Mouse (Mus musculus): Measurements from ENCODE around the gene Marcksl1.
"Not testable (repeated sequence)": the region's sequence is repeated elsewhere in the genome, so short reads cannot be mapped to it uniquely, and the experiment has no call there.

Marcksl1 gene

DNA sequence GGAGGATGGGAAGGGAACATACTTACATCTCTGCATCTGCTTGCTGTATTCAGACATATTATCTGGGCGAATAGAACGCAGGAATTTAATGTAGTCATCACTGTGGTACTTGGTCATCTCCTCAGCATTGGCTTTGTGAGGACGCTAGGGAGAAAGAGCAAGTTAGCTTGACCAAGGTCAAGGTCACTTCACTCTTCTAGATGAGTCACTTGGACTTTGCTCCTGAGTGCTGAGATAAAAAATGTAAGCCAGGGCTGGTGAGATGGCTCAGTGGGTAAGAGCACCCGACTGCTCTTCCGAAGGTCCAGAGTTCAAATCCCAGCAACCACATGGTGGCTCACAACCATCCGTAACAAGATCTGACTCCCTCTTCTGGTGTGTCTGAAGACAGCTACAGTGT, 15.5 kb downstream of the Marcksl1 start:
- H3K36me3 ChIP-seq (ENCODE audit: control insufficient read depth, insufficient read depth, low read length, poor library complexity, severe bottlenecking); DNase-seq (ENCODE audit: low read depth, low spot score); H3K27me3 ChIP-seq (ENCODE audit: control insufficient read depth, insufficient read depth, low read length, poor library complexity, severe bottlenecking): not testable (repeated sequence)

- H3K27me3 ChIP-seq (ENCODE audit: control insufficient read depth, insufficient read depth, low read length, poor library complexity, severe bottlenecking), result no peaks in the 10 kb centered on the region
- H3K36me3 ChIP-seq (ENCODE audit: control insufficient read depth, insufficient read depth, low read length, poor library complexity, severe bottlenecking), result peaks cover 2% of the 10 kb centered on the region; the same call in 1 of the 2 replicates
- peak; percentile 67 for DNase-seq (ENCODE audit: low read depth, low spot score)
Observed at GRCm38 (mm10) chr4:129540012-129540411, 26.6 kb downstream of the Marcksl1 start.

DNA sequence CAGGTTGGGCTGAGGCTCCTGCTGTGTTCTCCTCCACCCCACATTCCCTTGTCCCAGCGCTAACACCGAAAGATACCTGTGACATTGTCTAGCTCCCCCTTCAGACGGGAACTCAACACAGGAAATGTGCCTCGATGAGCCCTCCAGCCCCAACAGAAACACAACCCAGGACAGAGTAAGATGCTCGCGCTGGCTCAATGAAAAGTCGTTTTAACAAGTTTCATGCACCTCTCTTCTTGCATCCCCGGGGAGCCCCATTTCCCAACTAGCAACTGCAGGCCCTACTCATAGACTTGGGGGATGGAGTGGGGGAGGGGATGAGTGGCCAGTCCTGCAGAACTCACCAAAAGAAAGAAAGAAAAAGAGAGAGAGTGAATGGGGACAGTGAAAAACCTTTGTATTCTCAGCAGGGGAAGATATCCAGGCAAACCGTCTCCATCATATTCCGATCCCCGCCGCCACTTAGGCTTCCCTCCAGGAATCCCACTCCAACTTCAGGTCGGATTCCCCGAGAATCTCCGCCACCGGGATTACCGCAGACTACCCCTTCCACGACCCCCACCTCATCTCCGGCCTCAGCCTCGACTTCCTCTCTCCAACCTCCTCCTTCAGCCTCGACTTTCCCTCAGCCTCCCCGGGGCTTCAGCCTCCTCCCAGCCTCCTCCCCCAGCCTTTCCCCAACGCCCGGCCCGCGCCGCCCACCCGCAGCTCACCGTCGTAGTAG, 28.6 kb downstream of the Marcksl1 start:
- peaks cover 2% of the 10 kb centered on the region; the same call in 1 of the 2 replicates for H3K36me3 ChIP-seq (ENCODE audit: control insufficient read depth, insufficient read depth, low read length, poor library complexity, severe bottlenecking)
- no peaks in the 10 kb centered on the region for H3K27me3 ChIP-seq (ENCODE audit: control insufficient read depth, insufficient read depth, low read length, poor library complexity, severe bottlenecking)
- DNase-seq (ENCODE audit: low read depth, low spot score), result peak; percentile 51

GRCm38 (mm10) chr4:129542592-129543141, 29.3 kb downstream of the Marcksl1 start, which contains the start of gene Hdac1:
Hdac1 (minus strand) TSS chr4:129542713.
- H3K36me3 ChIP-seq (ENCODE audit: control insufficient read depth, insufficient read depth, low read length, poor library complexity, severe bottlenecking), result peaks cover 2% of the 10 kb centered on the region; the same call in 1 of the 2 replicates
- DNase-seq (ENCODE audit: low read depth, low spot score), result peak; percentile 97
- H3K27me3 ChIP-seq (ENCODE audit: control insufficient read depth, insufficient read depth, low read length, poor library complexity, severe bottlenecking), result no peaks in the 10 kb centered on the region

DNA sequence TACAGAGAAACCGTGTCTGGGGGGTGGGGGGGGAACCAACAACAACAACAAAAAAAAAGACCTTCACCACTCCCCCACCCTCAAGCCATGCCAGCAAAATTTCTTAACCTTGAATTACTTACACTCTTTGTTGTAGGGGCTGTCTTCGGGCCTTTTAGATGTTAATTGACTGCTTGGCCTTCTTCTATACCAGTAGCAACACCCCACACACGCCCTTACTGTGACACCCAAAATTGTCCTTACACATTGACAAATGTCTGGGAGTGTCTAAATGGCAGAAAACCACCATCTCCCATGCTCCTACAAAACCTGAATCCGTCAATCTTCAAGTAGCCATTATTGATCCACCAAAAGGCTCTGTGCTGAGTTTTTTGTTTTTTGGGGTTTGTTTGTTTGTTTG, 30.7 kb downstream of the Marcksl1 start:
- Histone ChIP-seq H3K36me3 (ENCODE audit: control insufficient read depth, insufficient read depth, low read length, poor library complexity, severe bottlenecking) (peaks cover 2% of the 10 kb centered on the region; the same call in 1 of the 2 replicates), H3K27me3 (ENCODE audit: control insufficient read depth, insufficient read depth, low read length, poor library complexity, severe bottlenecking) (no peaks in the 10 kb centered on the region)
- no peak for DNase-seq (ENCODE audit: low read depth, low spot score)

DNA sequence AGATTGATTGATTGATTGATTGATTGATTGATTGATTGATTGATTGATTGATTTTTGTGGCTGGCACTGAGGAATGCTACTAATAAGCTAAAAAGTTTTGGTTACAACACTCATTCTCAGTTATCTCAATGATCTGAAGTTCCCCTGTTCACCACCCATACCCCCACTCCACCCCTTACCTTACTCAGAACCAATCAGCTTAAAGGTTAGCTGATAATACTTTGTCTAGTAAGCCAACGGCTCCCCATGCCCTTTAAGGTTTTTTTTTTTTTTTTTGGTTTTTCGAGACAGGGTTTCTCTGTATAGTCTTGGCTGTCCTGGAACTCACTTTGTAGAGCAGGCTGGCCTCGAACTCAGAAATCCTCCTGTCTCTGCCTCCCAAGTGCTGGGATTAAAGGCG, 34.2 kb downstream of the Marcksl1 start:
- H3K36me3 ChIP-seq (ENCODE audit: control insufficient read depth, insufficient read depth, low read length, poor library complexity, severe bottlenecking); DNase-seq (ENCODE audit: low read depth, low spot score); H3K27me3 ChIP-seq (ENCODE audit: control insufficient read depth, insufficient read depth, low read length, poor library complexity, severe bottlenecking): not testable (repeated sequence)

DNA sequence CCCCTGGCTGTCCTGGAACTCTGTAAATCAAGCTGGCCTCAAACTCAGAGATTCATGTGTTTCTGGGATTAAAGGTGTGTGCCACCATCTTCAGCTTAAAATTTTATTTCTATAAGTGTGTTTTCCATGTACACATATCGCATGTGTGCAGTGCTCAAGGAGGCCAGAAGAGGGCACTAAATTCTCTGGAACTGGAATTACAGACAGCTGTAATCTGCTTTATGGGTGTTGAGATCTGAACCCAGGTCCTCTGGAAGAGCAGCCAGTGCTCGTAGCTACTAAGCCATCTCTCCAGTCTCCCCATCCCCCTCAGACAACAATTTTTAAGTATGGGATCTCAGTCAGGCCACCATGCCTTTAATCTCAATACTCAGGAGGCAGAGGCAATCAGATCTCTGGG, 35.9 kb downstream of the Marcksl1 start:
- Histone ChIP-seq H3K27me3 (ENCODE audit: control insufficient read depth, insufficient read depth, low read length, poor library complexity, severe bottlenecking) (no peaks in the 10 kb centered on the region), H3K36me3 (ENCODE audit: control insufficient read depth, insufficient read depth, low read length, poor library complexity, severe bottlenecking) (no peaks in the 10 kb centered on the region)
- peak; percentile 78 for DNase-seq (ENCODE audit: low read depth, low spot score)

DNA sequence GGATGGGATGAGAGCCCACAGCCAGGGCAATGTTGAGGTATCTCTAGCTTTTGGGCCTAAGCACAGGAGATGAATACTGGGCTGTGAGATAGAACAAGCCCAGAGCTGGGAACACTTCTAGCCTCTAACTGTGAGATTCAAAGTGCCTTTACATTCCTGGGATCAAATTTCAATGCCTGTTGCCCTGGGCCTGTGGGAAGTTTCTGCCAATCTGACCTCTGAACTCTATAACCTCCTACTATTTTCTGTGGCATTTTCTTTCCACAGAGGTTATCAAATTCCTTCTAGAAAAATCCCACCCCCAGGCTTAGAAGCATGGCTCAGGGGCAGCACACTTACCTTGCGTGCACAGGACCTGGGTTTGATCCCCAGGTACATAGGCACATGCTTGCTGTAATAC, 36.9 kb downstream of the Marcksl1 start:
- DNase-seq (ENCODE audit: low read depth, low spot score), result no peak
- Histone ChIP-seq H3K36me3 (ENCODE audit: control insufficient read depth, insufficient read depth, low read length, poor library complexity, severe bottlenecking) (no peaks in the 10 kb centered on the region), H3K27me3 (ENCODE audit: control insufficient read depth, insufficient read depth, low read length, poor library complexity, severe bottlenecking) (no peaks in the 10 kb centered on the region)

- H3K27me3 ChIP-seq (ENCODE audit: control insufficient read depth, insufficient read depth, low read length, poor library complexity, severe bottlenecking); H3K36me3 ChIP-seq (ENCODE audit: control insufficient read depth, insufficient read depth, low read length, poor library complexity, severe bottlenecking); DNase-seq (ENCODE audit: low read depth, low spot score): not testable (repeated sequence)
Observed at GRCm38 (mm10) chr4:129554512-129554911, 41.1 kb downstream of the Marcksl1 start.

- no peaks in the 10 kb centered on the region for H3K27me3 ChIP-seq (ENCODE audit: control insufficient read depth, insufficient read depth, low read length, poor library complexity, severe bottlenecking)
- H3K36me3 ChIP-seq (ENCODE audit: control insufficient read depth, insufficient read depth, low read length, poor library complexity, severe bottlenecking), result no peaks in the 10 kb centered on the region
- peak; percentile 61 for DNase-seq (ENCODE audit: low read depth, low spot score)
Observed at GRCm38 (mm10) chr4:129555421-129555861, 42.1 kb downstream of the Marcksl1 start.

DNA sequence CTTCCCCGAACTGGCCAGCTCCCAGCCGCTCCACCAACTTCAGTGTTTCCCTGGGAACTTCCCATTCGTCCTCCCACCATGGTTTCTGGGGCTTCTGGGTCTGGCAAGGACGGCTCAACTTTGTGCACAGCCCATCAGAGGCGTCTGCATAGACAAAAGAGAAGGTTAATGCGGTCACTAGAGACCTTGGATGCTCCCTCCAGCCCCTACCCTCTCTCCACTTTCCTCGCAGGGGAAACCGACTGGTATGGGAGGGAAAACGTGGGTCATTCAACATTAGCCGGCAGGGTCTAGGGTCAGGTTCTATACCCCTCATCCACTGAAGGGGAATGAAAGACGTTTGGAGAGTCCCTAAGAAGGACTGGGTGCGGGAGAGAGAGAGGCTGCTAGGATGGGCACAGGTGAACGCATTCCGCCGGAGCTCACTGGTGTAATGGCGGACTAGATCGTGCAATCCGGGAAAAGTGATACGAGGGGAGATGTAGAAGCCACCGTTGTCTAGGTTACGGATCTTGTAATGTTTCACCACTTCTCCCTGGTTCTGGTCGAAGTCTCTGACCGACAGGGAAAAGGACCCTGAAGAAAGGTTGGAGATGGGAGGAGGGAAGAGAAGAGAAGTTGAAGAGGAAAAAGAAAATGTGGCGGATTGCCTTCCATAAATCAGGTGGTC, 42.6 kb downstream of the Marcksl1 start:
- H3K36me3 ChIP-seq (ENCODE audit: control insufficient read depth, insufficient read depth, low read length, poor library complexity, severe bottlenecking), result no peaks in the 10 kb centered on the region
- no peaks in the 10 kb centered on the region for H3K27me3 ChIP-seq (ENCODE audit: control insufficient read depth, insufficient read depth, low read length, poor library complexity, severe bottlenecking)
- DNase-seq (ENCODE audit: low read depth, low spot score), result no peak

GRCm38 (mm10) chr4:129556532-129557223, 43.3 kb downstream of the Marcksl1 start:
- Histone ChIP-seq H3K27me3 (ENCODE audit: control insufficient read depth, insufficient read depth, low read length, poor library complexity, severe bottlenecking) (no peaks in the 10 kb centered on the region), H3K36me3 (ENCODE audit: control insufficient read depth, insufficient read depth, low read length, poor library complexity, severe bottlenecking) (no peaks in the 10 kb centered on the region)
- peak; percentile 88 for DNase-seq (ENCODE audit: low read depth, low spot score)

GRCm38 (mm10) chr4:129557256-129557808, 44.0 kb downstream of the Marcksl1 start:
- Histone ChIP-seq H3K36me3 (ENCODE audit: control insufficient read depth, insufficient read depth, low read length, poor library complexity, severe bottlenecking) (no peaks in the 10 kb centered on the region), H3K27me3 (ENCODE audit: control insufficient read depth, insufficient read depth, low read length, poor library complexity, severe bottlenecking) (no peaks in the 10 kb centered on the region)
- DNase-seq (ENCODE audit: low read depth, low spot score), result no peak

- DNase-seq (ENCODE audit: low read depth, low spot score), result peak; percentile 40
- no peaks in the 10 kb centered on the region for H3K36me3 ChIP-seq (ENCODE audit: control insufficient read depth, insufficient read depth, low read length, poor library complexity, severe bottlenecking)
- H3K27me3 ChIP-seq (ENCODE audit: control insufficient read depth, insufficient read depth, low read length, poor library complexity, severe bottlenecking), result no peaks in the 10 kb centered on the region
Observed at GRCm38 (mm10) chr4:129558321-129558955, 45.1 kb downstream of the Marcksl1 start.

All from splenic B cell, adult 2 months (primary cell).